Mouse (Mus musculus): ENCODE data around the gene Opalin.

Gene Opalin

GRCm38 (mm10) chr19:41015951-41016716 is 60.8 kb downstream of the Opalin start:
- peak; percentile 51 for DNase-seq (ENCODE audit: low read depth, low spot score)

- DNase-seq (ENCODE audit: low read depth, low spot score): no peak
Measured at GRCm38 (mm10) chr19:41014003-41014402, 62.9 kb downstream of the Opalin start.

GRCm38 (mm10) chr19:41013591-41013990 is 63.3 kb downstream of the Opalin start:
- DNase-seq (ENCODE audit: low read depth, low spot score): no peak
